Mouse (Mus musculus) megakaryocyte, embryonic 14.5 days (primary cell): ENCODE results near the gene Slc25a29. TPM values are rescaled to one million over a fixed set of nuclear protein-coding genes. Genes with fewer than 3 reads are reported as not detected.

ENCODE experiments used
- H3K27me3 ChIP-seq: replicated peaks from 2 replicates; pipeline ENCODE3; 2012; ENCODE audit warnings: inconsistent platforms
- H3K36me3 ChIP-seq: replicated peaks from 2 replicates; pipeline ENCODE3; 2012; ENCODE audit warnings: low read length, inconsistent platforms, mixed read lengths
- H3K4me1 ChIP-seq: 2 replicates; pipeline ENCODE4 v1.6.1; 2012; ENCODE audit warnings: inconsistent platforms
- H3K4me3 ChIP-seq: replicated peaks from 2 replicates; pipeline ENCODE3; 2012; ENCODE audit warnings: moderate library complexity, mild to moderate bottlenecking, inconsistent platforms
- H3K9me3 ChIP-seq: 2 replicates; pipeline ENCODE4 v1.6.1; 2012; ENCODE audit warnings: inconsistent platforms
- FLI1 ChIP-seq: IDR thresholded peaks from 2 replicates; pipeline ENCODE4 v1.6.1; 2012; ENCODE audit warnings: low read length, inconsistent platforms, mixed read lengths
- GATA1 ChIP-seq: IDR thresholded peaks from 3 replicates; pipeline ENCODE4 v1.6.1; 2012; ENCODE audit warnings: mixed read lengths, low read length, inconsistent platforms, borderline replicate concordance
- polyA plus RNA-seq: library from polyadenylated mRNA; stranded (reverse); fragments of >175 nt; gene quantifications from 2 replicates; pipeline ENCODE4 v1.2.3, GENCODE M21; 2012; ENCODE audit warnings: low replicate concordance; ENCODE audit not compliant: insufficient read depth

Slc25a29 gene
- polyA plus RNA-seq, 1 experiment = 1.5 TPM

GRCm38 (mm10) chr12:108826282-108826957 is 9.3 kb downstream of the Slc25a29 start:
- no peak for TF ChIP-seq FLI1
- TF ChIP-seq GATA1 = no peak
- peak overlapping the region; percentile 42 for H3K4me3 ChIP-seq
- peaks cover 12% of the 10 kb centered on the region for H3K4me1 ChIP-seq
- H3K27me3 ChIP-seq = no peaks in the 10 kb centered on the region
- peaks cover 19% of the 10 kb centered on the region for H3K9me3 ChIP-seq
- peaks cover 46% of the 10 kb centered on the region for H3K36me3 ChIP-seq

GRCm38 (mm10) chr12:108825561-108826224 is 10.0 kb downstream of the Slc25a29 start:
- no peak overlapping the region for H3K4me3 ChIP-seq
- H3K27me3 ChIP-seq = no peaks in the 10 kb centered on the region
- H3K36me3 ChIP-seq = peaks cover 48% of the 10 kb centered on the region
- H3K9me3 ChIP-seq = peaks cover 19% of the 10 kb centered on the region
- TF ChIP-seq GATA1 (no peak), FLI1 (no peak)
- H3K4me1 ChIP-seq = peaks cover 4% of the 10 kb centered on the region; the same call in 1 of the 2 replicates

GRCm38 (mm10) chr12:108824225-108824874 is 11.3 kb downstream of the Slc25a29 start:
- no peak for TF ChIP-seq FLI1
- H3K27me3 ChIP-seq = no peaks in the 10 kb centered on the region
- H3K36me3 ChIP-seq = peaks cover 56% of the 10 kb centered on the region
- peaks cover 19% of the 10 kb centered on the region for H3K9me3 ChIP-seq
- H3K4me3 ChIP-seq = no peak overlapping the region
- H3K4me1 ChIP-seq = peaks cover 13% of the 10 kb centered on the region

GRCm38 (mm10) chr12:108823036-108823435 is 12.6 kb downstream of the Slc25a29 start:
- H3K27me3 ChIP-seq = no peaks in the 10 kb centered on the region
- peaks cover 18% of the 10 kb centered on the region for H3K4me1 ChIP-seq
- TF ChIP-seq FLI1 (no peak), GATA1 (no peak)
- H3K36me3 ChIP-seq = peaks cover 64% of the 10 kb centered on the region
- H3K9me3 ChIP-seq = peaks cover 16% of the 10 kb centered on the region
- H3K4me3 ChIP-seq = no peak overlapping the region

- H3K4me1 ChIP-seq = peaks cover 27% of the 10 kb centered on the region
- no peak overlapping the region for H3K4me3 ChIP-seq
- H3K9me3 ChIP-seq = no peaks in the 10 kb centered on the region
- H3K27me3 ChIP-seq = no peaks in the 10 kb centered on the region
- no peak for TF ChIP-seq FLI1
- TF ChIP-seq GATA1 = no peak
- H3K36me3 ChIP-seq = peaks cover 61% of the 10 kb centered on the region
Observed at GRCm38 (mm10) chr12:108820461-108820860, 15.2 kb downstream of the Slc25a29 start.

GRCm38 (mm10) chr12:108816569-108816968 is 19.1 kb downstream of the Slc25a29 start:
- Histone ChIP-seq H3K4me1 (peaks cover 45% of the 10 kb centered on the region), H3K4me3 (no peak overlapping the region), H3K9me3 (no peaks in the 10 kb centered on the region), H3K27me3 (no peaks in the 10 kb centered on the region), H3K36me3 (peaks cover 89% of the 10 kb centered on the region)
- TF ChIP-seq GATA1 (no peak), FLI1 (no peak)

GRCm38 (mm10) chr12:108814470-108814869 is 21.2 kb downstream of the Slc25a29 start:
- Histone ChIP-seq H3K9me3 (no peaks in the 10 kb centered on the region), H3K4me3 (no peak overlapping the region), H3K27me3 (no peaks in the 10 kb centered on the region), H3K4me1 (peaks cover 59% of the 10 kb centered on the region), H3K36me3 (peaks cover 84% of the 10 kb centered on the region)
- TF ChIP-seq FLI1 (no peak), GATA1 (no peak)

- TF ChIP-seq FLI1 (no peak), GATA1 (no peak)
- no peaks in the 10 kb centered on the region for H3K9me3 ChIP-seq
- no peaks in the 10 kb centered on the region for H3K27me3 ChIP-seq
- H3K4me1 ChIP-seq = peaks cover 68% of the 10 kb centered on the region
- H3K36me3 ChIP-seq = peaks cover 84% of the 10 kb centered on the region
- no peak overlapping the region for H3K4me3 ChIP-seq
Observed at GRCm38 (mm10) chr12:108812463-108812862, 23.2 kb downstream of the Slc25a29 start.

GRCm38 (mm10) chr12:108811133-108811532 is 24.6 kb downstream of the Slc25a29 start:
- TF ChIP-seq FLI1 (no peak), GATA1 (no peak)
- Histone ChIP-seq H3K27me3 (no peaks in the 10 kb centered on the region), H3K36me3 (peaks cover 85% of the 10 kb centered on the region), H3K4me1 (peaks cover 76% of the 10 kb centered on the region), H3K9me3 (no peaks in the 10 kb centered on the region), H3K4me3 (peak overlapping the region; percentile 66)

- Histone ChIP-seq H3K36me3 (peaks cover 88% of the 10 kb centered on the region), H3K27me3 (no peaks in the 10 kb centered on the region), H3K4me3 (no peak overlapping the region), H3K4me1 (peaks cover 83% of the 10 kb centered on the region), H3K9me3 (no peaks in the 10 kb centered on the region)
- TF ChIP-seq GATA1 = no peak
- TF ChIP-seq FLI1 = no peak
Observed at GRCm38 (mm10) chr12:108810309-108810708, 25.4 kb downstream of the Slc25a29 start.

- H3K4me3 ChIP-seq = no peak overlapping the region
- H3K27me3 ChIP-seq = no peaks in the 10 kb centered on the region
- H3K9me3 ChIP-seq = no peaks in the 10 kb centered on the region
- peaks cover 82% of the 10 kb centered on the region for H3K36me3 ChIP-seq
- H3K4me1 ChIP-seq = peaks cover 83% of the 10 kb centered on the region
- no peak for TF ChIP-seq GATA1
Observed at GRCm38 (mm10) chr12:108809771-108810170, 25.9 kb downstream of the Slc25a29 start.
